Mouse (Mus musculus) midbrain, embryonic 10.5 days (tissue): ENCODE results near the gene Runx1. TPM values are rescaled to one million over a fixed set of nuclear protein-coding genes. Genes with fewer than 3 reads are reported as not detected.

Experiments
- DNase-seq: peaks from one replicate; pipeline ENCODE4 v3.0.0-alpha.2; 2017; ENCODE audit warnings: low spot score
- H3K27ac ChIP-seq: fragments of 300-500 bp; sonication (generic); replicated peaks from 2 replicates; pipeline ENCODE4 v1.5.1; 2016; ENCODE audit warnings: mild to moderate bottlenecking
- H3K27me3 ChIP-seq: fragments of 300-500 bp; sonication (generic); 2 replicates; pipeline ENCODE4 v1.6.1; 2016; ENCODE audit warnings: low read depth, mild to moderate bottlenecking; ENCODE audit not compliant: poor library complexity, severe bottlenecking
- H3K36me3 ChIP-seq: fragments of 300-500 bp; sonication (generic); 2 replicates; pipeline ENCODE4 v1.6.1; 2016; ENCODE audit warnings: mild to moderate bottlenecking, moderate library complexity
- H3K4me1 ChIP-seq: fragments of 300-500 bp; sonication (generic); 2 replicates; pipeline ENCODE4 v1.6.1; 2016
- H3K4me3 ChIP-seq: fragments of 300-500 bp; sonication (generic); 2 replicates; pipeline ENCODE4 v1.5.1; 2016; ENCODE audit warnings: mild to moderate bottlenecking, moderate library complexity
- H3K9me3 ChIP-seq: fragments of 300-500 bp; sonication (generic); replicated peaks from 2 replicates; pipeline ENCODE4 v1.6.1; 2016; ENCODE audit warnings: mild to moderate bottlenecking
- WGBS: fragments of 180-500 bp; shearing (Covaris S2); methylation state at CpG from one replicate; pipeline ENCODE4 v1.1.7; 2016; 5-methylcytosine and 5-hydroxymethylcytosine counted together
- polyA plus RNA-seq: library from polyadenylated mRNA; unstranded; fragments of >200 nt; fragmentation: Nextera tagmentation; extraction: Ambion mirVana; gene quantifications from 2 replicates; pipeline ENCODE4 v1.2.1, GENCODE M21; 2016

Runx1 gene
- polyA plus RNA-seq, 1 experiment from 2014 or later = 1.0 TPM

- Histone ChIP-seq H3K27ac (no peak overlapping the region), H3K9me3 (no peaks in the 10 kb centered on the region), H3K36me3 (no peaks in the 10 kb centered on the region), H3K4me3 (no peak overlapping the region), H3K27me3 (peaks cover 61% of the 10 kb centered on the region), H3K4me1 (peaks cover 26% of the 10 kb centered on the region)
- no peak for DNase-seq
- 83% methylated on average over 11 of the region's 11 CpGs for WGBS
Measured at GRCm38 (mm10) chr16:92623953-92624352, 202.0 kb downstream of the Runx1 start.

DNA sequence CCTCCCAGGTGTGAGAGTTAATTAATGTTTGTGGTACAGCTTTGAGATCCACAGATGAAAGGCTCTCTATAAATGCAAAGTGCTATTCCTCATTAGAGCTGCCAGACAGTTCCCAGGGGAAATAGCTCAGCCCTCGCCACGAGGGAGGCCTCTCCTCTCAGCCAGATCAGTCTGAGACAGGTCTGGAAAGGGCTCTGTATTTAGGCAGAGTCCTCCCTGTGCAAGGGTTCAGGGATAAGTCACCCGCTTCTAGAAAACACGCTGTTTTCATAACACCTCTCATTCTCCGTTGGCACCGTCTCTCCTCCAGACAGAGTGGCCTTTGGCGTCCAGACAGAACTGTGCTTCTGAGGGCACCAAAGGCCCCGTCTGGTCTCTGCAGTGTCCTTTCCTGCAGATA is 204.1 kb downstream of the Runx1 start:
- DNase-seq = no peak
- Histone ChIP-seq H3K4me3 (no peak overlapping the region), H3K27ac (no peak overlapping the region), H3K27me3 (peaks cover 50% of the 10 kb centered on the region), H3K4me1 (peaks cover 11% of the 10 kb centered on the region), H3K9me3 (peaks cover 7% of the 10 kb centered on the region; the same call in 1 of the 2 replicates), H3K36me3 (no peaks in the 10 kb centered on the region)
- WGBS = 69% methylated on average over 8 of the region's 8 CpGs

DNA sequence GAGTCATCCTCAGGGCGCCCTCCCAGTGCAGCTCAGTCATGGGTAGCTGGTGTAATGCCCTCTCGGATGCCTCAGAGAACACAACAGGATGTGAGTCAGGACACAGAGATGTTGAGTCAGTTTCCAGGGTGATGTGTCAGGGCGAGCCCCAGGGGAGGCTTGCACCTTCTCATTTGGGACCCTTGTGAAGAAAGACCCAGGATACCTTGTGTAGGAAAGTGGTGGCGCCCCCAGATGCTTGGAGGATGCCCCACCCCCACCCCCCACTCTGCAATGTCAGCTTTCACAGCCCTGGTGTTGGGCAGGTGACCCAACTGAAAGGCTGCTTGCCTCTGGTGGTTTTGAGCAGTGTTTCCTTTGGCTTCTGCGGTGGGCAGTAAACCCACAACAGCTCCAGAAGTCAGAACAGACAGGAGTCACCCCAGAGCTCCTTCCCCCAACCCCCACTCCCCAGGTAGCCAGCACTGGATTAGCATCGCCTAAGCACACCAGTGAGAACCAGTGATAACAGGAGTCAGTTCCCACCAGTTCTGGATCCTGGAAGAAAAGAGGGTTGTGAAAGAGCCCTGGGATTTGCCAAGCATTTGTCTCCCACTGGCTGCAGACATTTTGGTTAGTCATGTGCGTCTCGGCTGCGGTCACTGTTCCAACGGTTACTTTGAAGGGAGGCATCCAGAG is 205.0 kb downstream of the Runx1 start:
- Histone ChIP-seq H3K4me1 (peaks cover 11% of the 10 kb centered on the region), H3K27me3 (peaks cover 43% of the 10 kb centered on the region), H3K27ac (no peak overlapping the region), H3K9me3 (peaks cover 7% of the 10 kb centered on the region; the same call in 1 of the 2 replicates), H3K36me3 (no peaks in the 10 kb centered on the region), H3K4me3 (no peak overlapping the region)
- no peak for DNase-seq
- WGBS = 56% methylated on average over 10 of the region's 10 CpGs

DNA sequence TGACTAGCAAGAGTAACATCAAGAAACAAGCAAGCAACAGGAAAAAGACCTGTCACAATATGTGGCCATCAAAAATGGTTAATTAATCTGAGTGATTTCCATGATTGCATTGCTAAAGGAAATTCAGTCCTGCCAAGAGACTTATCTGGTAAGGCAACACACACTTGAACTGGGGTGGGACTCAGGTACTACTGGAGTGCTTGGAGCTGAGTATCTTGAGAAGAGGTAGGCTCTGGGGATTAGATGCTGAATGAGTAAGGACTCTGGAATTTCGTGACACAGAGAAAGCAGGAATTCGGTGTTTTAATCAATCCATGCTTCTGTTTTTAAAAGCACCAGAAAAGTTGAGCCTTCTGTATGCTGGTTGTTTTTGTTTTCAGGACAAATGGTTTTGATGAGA is 209.1 kb downstream of the Runx1 start:
- H3K36me3 ChIP-seq = no peaks in the 10 kb centered on the region
- H3K27ac ChIP-seq = no peak overlapping the region
- no peak overlapping the region for H3K4me3 ChIP-seq
- H3K9me3 ChIP-seq = peaks cover 7% of the 10 kb centered on the region; the same call in 1 of the 2 replicates
- 90% methylated on average over 2 of the region's 2 CpGs for WGBS
- H3K27me3 ChIP-seq = peaks cover 28% of the 10 kb centered on the region
- peaks cover 24% of the 10 kb centered on the region for H3K4me1 ChIP-seq
- DNase-seq = no peak

DNA sequence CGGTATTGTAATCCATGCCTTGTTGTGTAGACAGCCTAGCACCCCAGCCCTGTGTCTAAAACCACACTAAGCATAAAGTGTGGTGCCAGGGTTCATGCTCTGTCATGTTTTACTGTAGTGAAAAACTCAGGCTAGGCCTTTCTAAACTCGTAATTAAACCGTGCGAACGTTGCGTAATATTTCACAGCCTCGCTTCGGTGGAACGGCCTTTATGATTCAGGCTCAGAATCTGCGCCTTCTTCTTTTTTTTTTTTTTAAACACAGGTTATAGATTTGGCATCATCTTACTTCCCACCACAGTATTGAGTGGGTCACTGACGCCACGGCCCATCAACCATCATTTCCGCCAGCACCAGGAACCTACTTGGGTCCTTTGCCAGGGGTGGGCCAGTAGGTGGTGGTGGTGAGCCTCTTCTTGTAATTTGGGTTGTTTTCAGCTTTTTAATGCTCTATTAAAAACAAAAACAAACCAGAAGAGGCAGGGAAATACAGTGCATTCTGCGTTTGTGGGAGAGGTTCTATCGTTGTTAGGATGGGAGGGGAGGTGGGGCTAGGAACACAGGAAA is 210.6 kb downstream of the Runx1 start:
- no peak for DNase-seq

GRCm38 (mm10) chr16:92612546-92612945 is 213.4 kb downstream of the Runx1 start:
- Histone ChIP-seq H3K4me3 (no peak overlapping the region), H3K27me3 (peaks cover 63% of the 10 kb centered on the region), H3K4me1 (peaks cover 46% of the 10 kb centered on the region), H3K27ac (no peak overlapping the region), H3K9me3 (peaks cover 2% of the 10 kb centered on the region; the same call in 1 of the 2 replicates), H3K36me3 (no peaks in the 10 kb centered on the region)
- DNase-seq = no peak
- 45% methylated on average over 8 of the region's 8 CpGs for WGBS

More for the DNA sequence above, 210.6 kb downstream of the Runx1 start:
- Histone ChIP-seq H3K27me3 (peaks cover 41% of the 10 kb centered on the region), H3K4me3 (no peak overlapping the region), H3K9me3 (peaks cover 7% of the 10 kb centered on the region; the same call in 1 of the 2 replicates), H3K27ac (no peak overlapping the region), H3K4me1 (peaks cover 24% of the 10 kb centered on the region), H3K36me3 (no peaks in the 10 kb centered on the region)
- WGBS = 92% methylated on average over 15 of the region's 15 CpGs

- 95% methylated on average over 12 of the region's 12 CpGs for WGBS
- no peak overlapping the region for H3K27ac ChIP-seq
- H3K36me3 ChIP-seq = no peaks in the 10 kb centered on the region
- peaks cover 46% of the 10 kb centered on the region for H3K4me1 ChIP-seq
- no peak for DNase-seq
- H3K4me3 ChIP-seq = no peak overlapping the region
- H3K9me3 ChIP-seq = no peaks in the 10 kb centered on the region
- peaks cover 72% of the 10 kb centered on the region for H3K27me3 ChIP-seq
Measured at GRCm38 (mm10) chr16:92611641-92612149, 214.3 kb downstream of the Runx1 start.

- Histone ChIP-seq H3K4me3 (no peak overlapping the region), H3K27ac (no peak overlapping the region), H3K9me3 (no peaks in the 10 kb centered on the region), H3K4me1 (peaks cover 55% of the 10 kb centered on the region), H3K27me3 (peaks cover 84% of the 10 kb centered on the region), H3K36me3 (no peaks in the 10 kb centered on the region)
- DNase-seq = no peak
- WGBS = 32% methylated on average over 8 of the region's 8 CpGs
Measured at GRCm38 (mm10) chr16:92610464-92610863, 215.5 kb downstream of the Runx1 start.

DNA sequence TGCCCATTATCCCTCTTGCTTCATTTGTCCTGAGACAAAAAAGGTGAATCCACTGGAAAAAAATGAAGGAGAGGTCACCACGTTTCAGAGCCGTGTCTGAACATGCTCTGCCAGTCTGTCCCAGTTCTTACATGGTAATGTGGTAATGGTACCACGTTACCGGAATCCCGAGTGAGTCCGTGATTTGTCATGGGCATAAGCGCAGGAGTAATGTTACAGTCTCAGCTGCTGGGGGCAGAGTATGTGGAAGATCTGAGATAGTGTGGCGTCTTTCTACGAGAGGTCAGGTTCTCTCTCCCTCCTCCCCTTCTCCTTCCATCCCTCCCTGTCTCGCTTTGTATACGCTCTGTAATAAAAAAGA is 216.3 kb downstream of the Runx1 start:
- Histone ChIP-seq H3K4me3 (no peak overlapping the region), H3K27ac (0 out of 2 replicates have a peak overlapping the region, but pooled peaks have one; percentile 3), H3K36me3 (no peaks in the 10 kb centered on the region), H3K9me3 (no peaks in the 10 kb centered on the region), H3K27me3 (peaks cover 90% of the 10 kb centered on the region), H3K4me1 (peaks cover 56% of the 10 kb centered on the region)
- DNase-seq = no peak
- 67% methylated on average over 11 of the region's 11 CpGs for WGBS

DNA sequence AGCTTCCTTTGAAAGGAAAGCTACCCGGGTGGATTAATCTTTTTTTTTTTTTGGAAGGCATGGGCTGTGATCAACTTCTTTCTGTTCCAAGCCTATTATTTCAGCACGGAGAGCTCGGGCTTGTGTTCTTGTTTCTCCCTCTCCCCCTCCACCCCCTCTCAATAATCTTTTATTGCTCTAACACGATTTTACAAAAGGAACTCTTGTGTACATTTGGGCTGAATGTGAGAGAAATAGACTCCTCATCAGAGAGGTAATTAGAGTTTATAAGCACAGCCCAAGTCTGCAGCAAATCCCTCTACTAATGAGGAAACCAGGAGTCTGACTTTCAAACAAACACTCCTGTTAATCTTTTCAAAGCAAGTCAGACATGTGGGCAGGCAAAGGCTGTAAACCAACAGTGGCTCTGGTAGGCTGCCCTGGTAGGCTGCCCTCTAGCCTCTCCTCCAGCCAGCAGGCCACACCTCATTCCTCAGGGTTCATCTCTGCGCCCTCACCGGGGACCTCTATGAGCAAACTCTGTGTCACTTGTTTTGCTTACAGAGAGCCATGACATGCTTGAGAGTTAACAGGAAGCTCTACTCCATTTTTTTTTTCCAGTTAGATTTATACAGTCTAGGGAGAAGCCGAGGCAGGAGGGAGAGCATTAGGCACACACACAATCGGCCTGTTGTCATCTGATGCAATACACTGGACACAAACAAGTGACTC is 216.8 kb downstream of the Runx1 start:
- WGBS = 17% methylated on average over 8 of the region's 8 CpGs
- peak; percentile 44 for DNase-seq
- Histone ChIP-seq H3K27me3 (peaks cover 91% of the 10 kb centered on the region), H3K4me3 (peak overlapping the region; percentile 19; the same call in 1 of the 2 replicates), H3K36me3 (no peaks in the 10 kb centered on the region), H3K27ac (0 out of 2 replicates have a peak overlapping the region, but pooled peaks have one; percentile 3), H3K4me1 (peaks cover 56% of the 10 kb centered on the region), H3K9me3 (no peaks in the 10 kb centered on the region)

DNA sequence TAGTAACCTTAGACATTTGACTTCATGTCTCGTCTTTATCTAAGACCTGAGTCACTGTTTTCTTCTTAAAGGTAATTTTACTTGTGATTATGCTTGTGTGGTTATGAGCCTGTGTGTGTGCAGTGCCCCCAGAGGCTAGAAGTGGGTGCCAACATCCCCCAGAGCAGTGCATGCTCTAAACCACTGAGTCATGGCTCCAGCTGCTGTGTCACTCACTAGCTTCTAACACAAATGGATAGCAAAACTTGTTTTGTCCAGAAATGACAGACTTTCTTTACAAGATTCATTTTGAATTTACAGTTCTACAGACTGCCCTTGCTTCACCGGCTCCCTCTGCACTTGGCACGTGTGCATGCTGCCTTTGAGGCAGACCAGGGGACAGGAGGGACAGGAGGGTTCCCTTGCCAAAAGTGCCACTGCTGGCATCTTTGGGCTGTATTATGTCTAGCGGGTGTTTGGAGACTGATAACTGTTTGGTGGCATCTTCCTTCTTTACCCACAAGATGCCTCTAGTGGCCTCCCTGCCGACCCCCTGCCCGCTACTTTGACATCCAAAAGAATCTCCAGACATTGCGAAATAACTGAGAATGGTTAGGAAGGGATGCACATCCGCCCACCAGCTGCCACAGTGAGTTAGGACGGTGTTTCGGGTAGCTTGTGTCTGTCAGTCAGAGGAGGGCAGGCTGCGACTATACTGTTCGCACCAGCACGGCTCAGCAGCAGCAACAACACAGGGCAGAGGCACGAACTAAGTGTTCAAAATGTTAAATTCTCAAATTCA is 217.6 kb downstream of the Runx1 start:
- WGBS = 51% methylated on average over 14 of the region's 14 CpGs
- H3K27me3 ChIP-seq = peaks cover 90% of the 10 kb centered on the region
- no peaks in the 10 kb centered on the region for H3K36me3 ChIP-seq
- no peak for DNase-seq
- H3K4me1 ChIP-seq = peaks cover 56% of the 10 kb centered on the region
- no peaks in the 10 kb centered on the region for H3K9me3 ChIP-seq
- H3K4me3 ChIP-seq = peak overlapping the region; percentile 19; the same call in 1 of the 2 replicates
- H3K27ac ChIP-seq = 0 out of 2 replicates have a peak overlapping the region, but pooled peaks have one; percentile 9

DNA sequence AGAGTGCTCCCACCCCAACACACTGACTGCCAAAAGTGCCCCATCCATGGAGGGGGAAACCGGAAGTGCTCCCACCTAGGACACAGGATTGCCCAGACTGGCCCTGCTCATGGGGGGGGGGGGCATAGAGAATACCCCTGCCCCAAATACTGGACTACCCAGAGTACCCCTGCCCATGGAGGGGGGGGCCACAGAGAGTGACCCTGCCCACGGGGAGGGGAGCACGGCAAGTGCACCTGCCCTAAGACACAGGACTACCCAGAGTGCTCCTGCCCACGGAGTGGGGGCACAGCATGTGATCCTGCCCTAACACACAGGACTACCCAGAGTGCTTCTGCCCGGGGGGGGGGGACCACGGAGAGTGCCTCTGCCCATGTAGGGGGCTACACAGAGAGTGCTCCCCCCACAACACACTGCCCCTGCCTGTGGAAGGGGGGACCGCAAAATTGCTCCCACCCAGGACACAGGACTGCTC is 219.4 kb downstream of the Runx1 start:
- H3K4me1 ChIP-seq = peaks cover 43% of the 10 kb centered on the region
- H3K27me3 ChIP-seq = peaks cover 83% of the 10 kb centered on the region
- 84% methylated on average over 7 of the region's 7 CpGs for WGBS

More for the DNA sequence above, 219.4 kb downstream of the Runx1 start:
- no peak overlapping the region for H3K4me3 ChIP-seq
- H3K27ac ChIP-seq = no peak overlapping the region
- H3K9me3 ChIP-seq = no peaks in the 10 kb centered on the region
- no peaks in the 10 kb centered on the region for H3K36me3 ChIP-seq
- DNase-seq = no peak
